Mouse (Mus musculus) embryo, embryonic 10 days (tissue): Measurements from ENCODE around the gene Cd2.
A peak's percentile ranks its signal among the peaks of the same experiment; 100 is the strongest.

Source experiments
- DNase-seq: peaks from one replicate; pipeline ENCODE4 v3.0.0-alpha.2; 2015; ENCODE audit warnings: low spot score

The Cd2 gene

DNA sequence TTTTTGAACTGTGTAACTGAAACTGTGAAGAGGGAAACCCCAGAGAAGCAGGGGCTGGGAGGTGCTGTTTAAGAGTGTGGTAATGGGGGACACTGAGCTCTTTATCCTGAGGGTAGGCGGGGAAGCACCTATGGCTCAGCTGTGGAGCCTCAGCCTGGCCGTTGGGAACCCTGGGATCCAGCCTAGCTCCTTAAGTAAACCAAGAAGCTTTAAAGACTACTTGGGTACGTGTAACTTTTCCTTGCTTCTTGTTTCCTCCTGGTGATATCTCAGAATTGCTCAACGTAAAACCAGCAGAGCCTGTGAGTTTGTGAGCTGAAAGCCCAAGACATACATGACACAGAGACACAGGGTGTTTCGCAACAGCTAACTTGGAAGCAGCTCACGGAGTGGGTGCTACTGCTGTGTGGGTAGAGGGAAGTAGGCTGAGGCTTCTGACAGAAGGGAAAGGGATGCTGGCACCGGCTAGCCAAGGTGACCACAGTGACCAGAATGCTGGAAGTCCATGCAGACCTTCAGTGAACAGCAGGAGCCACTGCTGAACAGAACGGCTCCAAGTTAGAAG lies 5.9 kb upstream of the Cd2 start:
- no peak for DNase-seq

DNA sequence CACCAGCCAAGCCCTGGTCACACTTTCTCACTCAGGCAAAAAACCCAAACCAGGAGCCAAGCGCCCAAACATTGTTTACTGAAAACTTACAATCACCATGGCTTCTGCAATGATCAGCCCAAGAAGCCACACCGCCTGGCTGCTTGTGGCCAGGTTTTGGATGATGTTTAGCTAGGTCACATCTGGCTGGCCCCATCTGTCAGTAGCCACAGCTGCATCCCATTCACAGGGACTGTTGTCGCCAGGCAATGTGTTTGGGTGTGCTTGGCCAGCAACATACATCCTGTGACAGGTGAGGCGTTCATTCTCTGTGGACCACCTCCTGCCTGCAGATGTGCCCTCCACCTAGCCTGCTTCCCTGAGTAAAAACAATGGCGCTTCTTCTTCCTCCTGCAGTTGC lies 4.9 kb upstream of the Cd2 start:
- DNase-seq = no peak

DNA sequence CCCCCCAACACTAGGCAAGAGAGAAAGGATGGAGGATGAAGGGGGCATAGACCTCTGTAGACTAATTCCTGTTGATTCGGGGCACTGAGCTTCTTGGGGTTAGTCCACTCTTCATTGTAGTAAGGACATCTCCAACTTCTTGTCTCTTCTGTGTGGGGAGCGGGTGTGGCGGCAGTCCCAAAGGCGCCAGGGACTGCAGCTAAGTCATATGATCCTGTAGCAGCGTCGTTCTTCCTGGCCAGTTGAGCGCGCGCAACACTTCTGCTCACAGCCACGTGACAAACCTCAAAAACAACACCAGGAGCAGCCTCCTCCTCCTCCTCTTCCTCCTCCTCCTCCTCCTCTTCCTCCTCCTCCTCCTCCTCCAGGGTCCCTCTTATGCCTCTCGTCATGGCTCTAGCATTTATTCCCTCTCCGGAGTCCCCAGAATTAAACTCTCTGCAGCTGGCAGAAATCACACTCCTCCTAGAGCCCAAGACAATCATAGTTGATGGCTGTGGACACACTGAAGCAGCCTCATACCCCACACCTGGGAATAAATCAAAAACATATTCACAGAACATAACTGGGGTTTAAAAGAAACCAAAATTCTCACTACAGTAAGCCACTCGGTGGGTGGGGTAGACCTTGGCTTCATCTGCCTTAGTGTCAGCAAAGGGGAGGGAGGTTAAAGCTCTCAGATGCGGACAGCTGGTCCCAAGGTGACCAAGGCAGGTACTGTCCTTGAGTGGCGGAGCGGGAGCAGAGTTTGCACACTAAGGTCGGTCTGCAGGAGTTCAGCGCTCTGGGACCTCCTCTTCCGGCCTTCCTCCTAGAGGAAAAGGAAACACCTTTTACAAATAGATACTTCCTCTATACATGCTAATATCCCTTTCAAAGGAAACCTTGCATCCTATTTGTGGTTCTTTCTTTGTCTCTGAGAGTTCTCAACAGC lies 3.1 kb upstream of the Cd2 start:
- DNase-seq = no peak

DNA sequence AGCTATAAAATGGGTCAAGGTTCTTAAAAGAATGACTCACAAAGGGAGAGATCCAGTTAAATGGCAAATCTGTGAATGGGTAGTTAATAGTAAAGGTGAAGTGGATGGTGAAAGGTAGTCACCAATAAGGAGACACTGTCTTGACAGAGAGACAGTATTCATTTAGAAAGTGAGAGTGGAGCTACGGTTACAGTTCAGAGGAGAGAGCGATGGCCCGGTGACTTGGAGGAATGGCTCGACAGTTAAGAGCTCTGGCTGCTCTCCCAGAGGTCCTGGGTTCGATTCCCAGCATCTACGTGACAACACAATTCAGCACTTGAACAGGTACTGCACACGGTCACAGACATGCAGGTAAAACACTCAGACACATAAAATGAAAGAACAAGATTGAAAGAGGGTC lies 2.3 kb upstream of the Cd2 start:
- no peak for DNase-seq

DNA sequence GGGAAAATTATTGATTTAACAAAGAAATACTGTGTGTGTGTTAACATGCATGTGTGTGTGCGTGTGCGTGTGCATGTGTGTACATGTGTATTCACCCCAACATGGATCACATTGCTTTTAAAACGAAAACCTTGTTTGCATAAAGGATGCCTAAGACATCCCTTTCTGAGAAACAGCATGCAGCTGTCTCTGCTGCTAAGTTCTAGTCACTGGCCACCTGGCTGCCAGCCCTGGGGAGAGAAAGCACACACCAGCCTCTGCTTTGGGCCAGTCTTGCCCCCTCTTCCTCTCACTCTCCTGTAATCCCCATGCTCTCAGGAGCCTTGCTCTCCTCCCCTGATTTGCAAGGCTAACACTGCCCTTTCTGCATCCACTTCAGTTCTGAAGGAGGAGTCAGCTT lies 1.7 kb upstream of the Cd2 start:
- DNase-seq = no peak

DNA sequence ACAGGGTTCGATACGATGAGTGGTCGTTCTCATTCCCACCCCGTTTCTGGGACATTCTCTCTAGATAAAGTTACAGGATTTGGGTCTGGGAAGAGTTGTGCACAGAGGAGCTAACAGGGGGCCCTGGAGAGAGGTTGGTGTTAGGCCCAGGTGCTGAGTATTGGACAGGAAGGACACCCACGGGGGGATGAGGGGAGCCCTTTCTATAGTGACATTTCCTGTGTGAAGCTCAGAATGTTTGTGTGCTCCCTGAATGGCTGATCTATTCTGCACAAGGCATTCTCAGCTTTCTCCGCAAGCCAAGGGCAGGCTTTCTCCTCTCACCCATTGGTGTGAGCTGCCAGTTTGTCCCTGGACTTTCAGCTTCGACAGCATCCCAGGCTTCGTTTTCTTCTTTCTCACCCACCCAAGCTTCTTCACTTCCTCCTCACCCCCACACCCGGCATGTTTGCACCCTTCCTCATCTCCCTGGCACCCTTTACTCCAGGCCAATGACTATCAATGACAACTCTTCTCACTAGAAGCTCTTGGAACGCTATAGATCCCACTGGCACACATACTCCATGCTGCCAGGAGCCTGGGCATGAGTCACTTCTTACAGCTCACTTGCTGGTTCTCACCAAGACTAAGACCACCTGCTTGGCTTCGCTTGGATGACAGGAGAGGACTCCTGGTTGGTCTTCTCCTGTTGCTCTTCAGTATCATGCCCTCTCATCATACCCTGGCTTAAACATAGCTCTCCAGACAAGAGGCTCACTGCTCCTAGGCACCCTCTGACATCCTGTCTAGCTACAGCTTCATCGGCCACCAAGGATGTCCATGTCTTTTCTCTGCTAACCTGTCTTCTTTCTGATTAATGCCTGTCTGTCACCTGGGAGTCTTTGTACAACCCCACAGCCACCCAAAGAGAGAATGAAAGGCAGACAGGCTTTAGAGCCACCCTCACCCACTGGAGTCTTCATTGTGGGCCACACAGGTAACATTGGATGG lies 1.1 kb downstream of the Cd2 start:
- no peak for DNase-seq

DNA sequence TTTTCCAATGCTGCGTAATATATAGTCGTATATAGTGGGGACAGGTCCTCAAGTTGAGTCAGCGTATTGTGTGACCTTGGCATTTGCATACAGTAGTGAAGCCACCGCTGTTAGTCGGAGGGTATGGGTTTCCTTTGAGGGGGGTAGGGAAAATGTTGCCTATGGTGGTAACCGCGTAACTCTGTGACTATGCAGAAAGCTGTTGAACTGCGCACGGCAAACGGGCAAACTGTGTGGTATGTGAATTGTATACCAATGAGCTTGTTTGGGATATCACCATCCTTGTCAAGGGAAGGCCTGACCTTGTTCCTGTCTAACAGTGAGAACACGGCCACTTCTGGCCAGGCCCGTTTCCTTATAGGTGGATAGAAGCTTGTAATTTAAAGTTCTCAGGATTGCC lies 1.9 kb downstream of the Cd2 start:
- DNase-seq = no peak

DNA sequence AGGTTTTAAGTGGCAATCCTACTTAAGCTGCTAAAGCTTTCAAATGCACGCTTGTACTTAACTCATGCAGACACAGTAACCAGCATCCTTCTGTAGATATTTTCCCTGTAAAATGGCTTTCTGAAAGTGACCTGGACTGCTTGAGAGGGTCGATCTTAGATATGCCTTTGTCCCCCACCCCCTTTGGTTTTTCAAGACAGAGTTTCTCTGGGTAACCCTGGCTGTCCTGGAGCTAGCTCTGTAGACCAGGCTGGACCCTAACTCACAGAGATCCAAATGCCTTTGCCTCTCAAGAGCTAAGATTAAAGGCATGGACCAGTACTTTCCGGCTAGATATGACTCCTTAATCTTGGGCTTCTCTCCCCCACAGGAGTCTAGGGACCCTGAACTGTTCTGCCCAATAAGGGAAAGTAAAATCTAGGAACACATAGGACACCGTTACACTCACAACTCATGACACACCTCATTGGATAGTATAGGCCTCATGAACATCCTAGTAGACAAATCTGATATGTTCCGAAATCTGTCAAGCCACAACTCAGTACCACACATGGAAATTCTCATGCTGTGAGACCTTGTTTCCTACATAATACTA lies 2.6 kb downstream of the Cd2 start:
- no peak for DNase-seq

DNA sequence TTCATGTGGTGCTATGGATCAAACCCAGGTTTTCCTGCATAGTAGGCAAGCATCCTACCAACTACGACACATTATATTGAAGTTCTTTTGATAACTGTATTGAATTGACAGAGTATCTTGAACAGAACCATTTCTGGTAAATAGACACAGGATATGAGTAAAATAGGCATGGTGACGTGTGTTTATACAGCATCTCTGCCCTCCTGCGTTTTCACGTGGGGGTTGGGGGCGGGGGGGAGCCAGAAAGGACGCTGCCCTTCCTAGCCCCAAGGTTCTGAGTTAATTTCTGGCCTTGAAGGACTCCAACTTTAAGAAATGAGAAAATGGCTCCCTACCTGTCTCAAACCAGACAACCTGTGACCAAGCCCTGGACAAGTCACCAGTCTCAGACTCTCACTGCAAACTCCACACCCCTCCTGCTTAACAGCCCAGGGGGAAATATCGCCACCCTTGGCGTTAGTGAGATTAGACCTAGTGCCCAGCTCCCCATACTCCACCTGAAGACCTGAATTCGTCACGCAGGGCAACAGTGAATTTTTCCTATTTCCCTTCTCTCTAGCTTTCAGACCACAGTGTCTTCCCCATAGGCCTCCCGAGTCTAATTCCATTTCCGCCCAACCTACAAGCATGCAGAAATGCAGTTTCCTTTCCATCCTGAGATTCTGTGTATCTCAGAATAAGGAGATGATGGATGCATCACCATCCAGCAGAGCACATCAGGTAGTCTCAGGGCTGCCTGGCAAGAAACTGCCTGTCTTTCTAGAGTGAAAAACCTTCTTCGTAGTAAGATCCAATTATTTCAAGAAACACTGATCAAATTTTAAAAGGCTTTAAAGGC lies 3.7 kb downstream of the Cd2 start:
- no peak for DNase-seq

DNA sequence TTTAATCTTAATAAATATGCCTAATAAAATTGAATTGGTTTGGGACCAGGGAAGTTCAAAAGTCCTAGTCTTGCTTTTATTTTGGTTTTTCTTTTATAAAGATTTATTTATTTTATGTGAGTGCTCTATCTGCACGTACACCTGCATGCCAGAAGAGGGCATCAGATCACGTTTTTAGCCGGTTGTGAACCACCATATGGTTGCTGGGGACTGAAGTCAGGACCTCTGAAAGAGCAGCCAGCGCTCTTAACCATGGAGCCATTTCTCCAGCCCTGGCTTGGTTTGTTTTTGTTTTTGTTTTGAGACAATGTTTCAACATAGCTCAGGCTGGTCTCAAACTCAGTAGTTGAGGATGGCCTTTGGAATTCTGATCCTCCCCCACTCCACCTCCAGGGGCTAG lies 4.3 kb downstream of the Cd2 start:
- DNase-seq = no peak

DNA sequence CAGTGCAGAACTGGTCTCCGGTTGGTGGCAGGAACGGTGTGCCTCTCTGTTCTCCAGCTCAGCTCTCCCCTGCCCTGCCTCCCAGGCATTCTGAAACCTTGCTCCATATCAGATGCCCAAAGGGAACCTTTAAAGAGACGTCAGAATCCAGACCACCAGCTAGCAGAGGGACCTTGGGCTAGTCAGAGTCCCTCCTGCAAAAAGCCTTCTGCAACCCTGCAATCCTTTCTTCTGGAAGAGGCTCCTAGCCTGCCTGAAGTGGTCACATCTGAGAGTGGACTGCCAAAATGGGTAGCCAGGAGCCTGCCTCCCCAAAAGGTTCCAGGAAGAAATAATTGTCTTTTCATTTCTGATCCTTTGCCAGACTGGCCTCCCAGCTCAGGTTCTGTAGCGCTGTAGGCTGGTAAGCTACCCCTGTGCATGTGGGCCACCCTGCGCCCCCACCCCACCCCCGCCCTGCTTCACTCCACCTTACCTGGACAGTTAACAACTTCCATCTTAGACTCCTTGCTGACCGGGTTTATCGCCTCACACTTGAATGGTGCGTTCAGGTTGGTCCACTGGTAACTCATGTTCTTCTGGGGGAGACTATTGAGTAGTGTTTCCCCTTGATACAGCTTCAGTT lies 5.1 kb downstream of the Cd2 start:
- no peak for DNase-seq

DNA sequence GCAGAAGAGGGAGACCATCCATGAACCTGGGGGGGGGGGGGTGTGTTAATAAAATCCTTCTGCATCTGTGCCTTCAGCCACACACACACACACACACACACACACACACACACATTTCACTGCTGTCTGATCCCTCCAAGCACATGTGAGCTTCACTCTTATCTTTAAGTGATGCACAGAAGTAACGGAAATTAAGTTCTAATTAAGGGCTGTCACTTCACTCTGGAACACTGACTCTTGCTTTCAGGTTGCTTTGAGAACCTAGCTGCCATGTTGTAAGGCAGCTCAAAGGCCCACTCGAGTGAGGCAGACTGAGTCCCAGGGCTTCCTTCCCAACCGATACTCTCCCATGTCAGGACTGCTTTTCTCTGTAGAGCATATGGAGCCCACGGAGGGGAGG lies 5.9 kb downstream of the Cd2 start:
- DNase-seq = no peak

DNA sequence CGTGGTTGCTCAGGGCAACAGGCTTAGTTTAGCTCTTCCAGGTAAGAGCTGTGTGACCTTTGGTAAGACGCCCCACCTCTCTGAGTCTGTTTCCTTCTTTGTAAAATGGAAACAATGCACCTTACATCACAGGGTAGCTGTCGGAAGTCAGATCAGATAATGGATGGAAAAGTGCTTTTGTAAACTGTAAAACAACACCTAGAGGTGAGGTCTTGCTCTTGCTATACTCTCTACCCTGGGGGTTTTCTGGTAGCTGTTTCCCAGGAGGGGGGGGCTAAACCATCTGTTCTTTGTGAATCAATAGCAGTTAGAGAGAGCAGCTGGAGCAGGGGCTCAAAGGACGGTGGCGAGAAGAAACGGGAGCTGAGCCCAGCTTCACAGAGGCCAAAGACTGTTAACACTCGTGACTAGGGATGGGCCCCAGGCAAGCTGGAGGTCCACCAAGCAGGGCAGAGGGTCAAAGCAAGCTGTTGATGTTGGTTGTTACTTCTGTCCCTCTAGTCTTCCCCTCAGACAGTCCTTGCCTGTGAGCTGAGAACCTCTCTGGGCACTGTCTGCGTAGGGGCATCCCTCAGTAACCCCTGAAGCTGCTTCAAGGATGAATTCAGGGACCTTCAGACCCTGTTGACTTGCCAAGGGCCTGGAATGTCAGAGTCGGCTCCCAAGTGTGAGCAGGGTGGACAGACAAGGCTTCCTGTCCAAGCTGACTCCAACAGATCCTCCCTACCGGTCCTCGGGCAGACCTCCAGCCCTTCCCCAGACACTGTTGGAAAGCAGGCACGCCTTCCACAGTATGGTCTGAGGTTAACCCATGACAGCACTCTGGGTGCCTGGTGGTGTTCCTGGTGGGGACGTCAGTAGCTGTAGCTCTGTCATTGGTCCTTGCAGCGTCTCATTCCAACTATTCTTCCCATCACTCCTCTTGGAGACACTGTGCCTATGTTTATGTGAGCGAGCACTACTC lies 7.1 kb downstream of the Cd2 start:
- DNase-seq = peak; percentile 21

DNA sequence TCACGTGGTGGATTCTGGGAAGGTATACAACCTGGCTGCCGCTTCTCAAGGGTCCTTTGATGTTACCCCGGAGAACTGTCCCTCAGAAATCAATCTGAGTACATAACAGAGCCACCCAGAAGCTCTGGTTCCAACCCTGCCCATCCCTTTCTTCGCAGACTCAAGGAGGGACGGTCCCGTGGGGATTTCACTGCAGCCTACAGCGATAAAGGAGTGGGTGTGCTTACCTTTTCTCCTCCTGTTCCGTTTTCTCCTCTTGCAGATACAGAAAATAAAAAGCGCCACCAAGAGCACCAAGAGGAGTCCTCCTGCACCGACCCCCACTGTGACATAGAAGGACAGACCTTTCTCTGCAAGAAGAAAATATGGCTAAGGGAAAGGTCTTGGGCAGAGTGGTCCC lies 8.2 kb downstream of the Cd2 start:
- DNase-seq = no peak

DNA sequence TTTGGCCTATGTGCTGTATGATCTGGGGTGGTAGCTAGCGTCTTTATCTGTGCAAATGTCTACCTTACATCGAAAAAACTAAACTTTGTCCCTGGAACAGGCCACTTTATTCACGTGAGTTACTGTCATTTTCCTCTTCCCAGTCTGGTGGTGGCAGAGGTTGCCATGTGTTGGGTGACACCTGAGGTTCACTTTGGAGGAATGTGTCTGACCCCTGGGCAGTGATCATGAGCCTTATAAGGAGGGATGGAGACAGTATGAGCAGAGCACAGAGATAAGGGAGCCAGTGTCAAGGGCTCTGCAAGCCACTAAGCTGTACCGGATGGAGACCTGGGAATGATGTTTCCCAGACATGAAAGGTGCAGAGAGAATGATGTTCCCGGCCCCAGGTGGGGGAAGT lies 9.3 kb downstream of the Cd2 start:
- DNase-seq = no peak

DNA sequence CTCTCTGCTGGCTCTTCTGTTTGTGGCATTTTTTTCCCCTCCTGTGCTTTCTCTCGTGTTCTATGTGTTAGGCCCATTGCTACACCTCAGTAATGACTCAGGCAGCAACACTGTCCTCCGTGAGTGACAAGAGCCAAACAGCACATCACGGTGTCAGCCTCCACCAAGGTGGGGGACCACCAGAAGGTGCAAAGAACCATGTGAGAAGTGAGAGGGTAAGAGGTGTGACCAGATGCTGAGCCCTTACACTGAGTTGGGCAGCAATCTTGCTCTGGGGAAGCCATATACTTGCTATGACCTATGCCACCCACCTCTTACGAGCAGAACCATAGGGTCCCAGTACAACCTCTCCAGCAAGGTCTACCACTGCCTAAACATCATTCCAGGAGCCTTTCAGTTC lies 9.9 kb downstream of the Cd2 start:
- DNase-seq = no peak

DNA sequence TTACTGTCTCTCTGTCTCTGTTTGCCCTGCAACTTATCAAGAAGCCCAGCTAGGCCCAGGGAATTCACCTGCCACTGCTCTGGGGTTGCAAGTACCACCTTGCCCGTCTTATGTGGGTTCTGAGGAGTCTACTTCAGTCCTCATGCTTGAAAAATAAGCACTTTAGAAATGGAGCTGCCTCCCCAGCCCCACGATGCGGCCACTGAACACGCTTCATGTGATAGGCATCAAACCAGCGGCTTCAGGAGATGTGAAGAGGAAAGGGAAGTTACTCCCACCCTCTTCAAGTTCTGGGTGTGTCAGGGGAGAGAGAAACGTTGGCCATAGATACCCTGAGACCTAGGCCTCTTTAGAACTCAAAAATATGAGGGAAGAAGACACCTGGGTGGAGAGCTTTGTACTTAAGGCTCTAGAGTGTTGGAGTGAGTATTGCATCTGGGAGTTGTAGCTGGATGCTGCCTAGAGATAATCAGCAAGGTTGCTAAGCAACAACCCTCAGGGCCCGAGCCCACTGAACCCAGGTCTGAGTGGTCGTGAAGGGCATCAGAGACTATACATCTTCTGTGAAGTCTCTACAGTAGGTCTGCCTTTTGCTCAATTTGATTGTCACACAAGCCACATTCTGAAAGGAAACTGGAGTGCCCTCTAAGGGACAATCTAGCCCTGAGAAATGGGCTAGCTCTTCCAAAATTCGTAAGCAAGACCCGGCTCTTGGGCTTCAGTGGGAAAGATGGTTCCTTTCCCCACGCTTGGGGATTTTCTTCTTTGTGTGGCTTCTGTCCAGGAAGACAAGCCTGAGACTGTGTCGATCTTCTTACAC lies 11.0 kb downstream of the Cd2 start:
- no peak for DNase-seq

DNA sequence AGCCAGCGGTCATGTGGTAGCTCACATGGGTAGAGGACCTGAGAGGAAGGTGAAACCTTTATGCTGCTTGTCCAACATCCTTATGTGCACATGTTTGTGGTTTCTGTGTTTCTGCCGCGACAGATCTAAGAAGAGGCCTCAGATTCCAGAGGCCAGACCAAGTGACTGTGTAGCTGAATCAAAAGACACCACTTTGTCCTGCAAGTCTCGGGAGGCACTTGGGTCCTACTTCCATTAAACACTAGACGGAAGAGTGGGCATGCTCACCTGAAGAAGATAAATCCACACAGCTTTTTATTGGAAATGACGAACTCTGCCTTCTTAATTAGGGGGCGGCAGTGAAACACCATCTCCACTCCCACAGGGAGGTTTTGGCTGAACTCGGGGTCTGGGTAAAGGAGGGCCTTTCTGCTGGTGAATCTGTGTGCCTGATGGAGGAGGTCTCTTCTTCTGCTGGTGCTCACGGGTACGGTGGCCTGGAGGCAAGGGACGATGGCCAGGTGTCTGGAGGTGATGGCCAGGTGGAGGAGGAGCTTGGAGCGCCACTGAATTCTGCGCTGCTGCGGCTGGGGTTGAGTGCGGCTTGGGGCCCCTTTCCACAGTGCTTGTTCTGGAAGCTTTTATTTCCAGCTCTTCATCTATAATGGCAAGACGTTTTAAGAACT lies 12.0 kb downstream of the Cd2 start:
- DNase-seq = no peak
